Mouse (Mus musculus) gastrocnemius, adult 2 months (tissue): ENCODE data around the gene Spop. TPM values are rescaled to one million over a fixed set of nuclear protein-coding genes. Genes with fewer than 3 reads are reported as not detected.

Experiments used
- DNase-seq: peaks from one replicate; pipeline ENCODE4 v3.0.0; 2022
- H3K27ac ChIP-seq: fragments of 200-600 bp; 2 replicates; pipeline ENCODE4 v1.8.1; 2022; ENCODE audit warnings: mild to moderate bottlenecking
- H3K4me3 ChIP-seq: fragments of 200-600 bp; 2 replicates; pipeline ENCODE4 v1.8.1; 2022; ENCODE audit warnings: mild to moderate bottlenecking, moderate library complexity
- CTCF ChIP-seq: fragments of 200-600 bp; IDR thresholded peaks from 2 replicates; pipeline ENCODE4 v1.8.1; 2022; ENCODE audit warnings: antibody characterized with exemption, mild to moderate bottlenecking, moderate library complexity
- intact Hi-C: fragments of 180-260 bp; cut with DNase I; formaldehyde crosslinking; loops from one replicate; pipeline ENCODE4 v1.15.1; 2025
- total RNA-seq, 2 experiments: library from RNA; stranded (reverse); gene quantifications; 2 replicates each; pipeline ENCODE4 v1.2.3; 2021

Gene Spop
- total RNA-seq, 2 experiments from 2014 or later = 190 to 208 TPM

DNA sequence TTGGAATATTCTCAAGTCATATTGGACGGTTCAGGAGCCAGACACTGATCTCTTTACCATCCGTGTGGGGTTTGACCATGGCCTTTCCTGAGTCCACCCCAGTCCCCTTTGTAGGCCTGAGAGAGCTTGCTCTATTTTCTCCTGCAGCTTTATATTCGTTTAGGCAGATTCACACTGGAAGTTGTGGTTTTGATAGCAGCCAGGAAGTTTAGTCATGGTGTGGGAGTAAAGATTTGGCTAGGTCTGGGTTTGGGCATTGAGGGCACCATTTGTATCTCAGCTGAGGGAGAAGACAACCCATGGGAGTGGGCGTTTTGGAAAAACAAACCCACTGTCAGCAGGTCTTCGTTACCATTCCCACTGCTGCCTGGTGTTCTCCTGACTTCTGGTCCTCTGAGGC, 34.3 kb upstream of the Spop start:
- intact Hi-C loops = no loop called here
- 0 out of 2 replicates have a peak overlapping the region, but pooled peaks have one; percentile 28 for H3K27ac ChIP-seq
- no peak for TF ChIP-seq CTCF
- no peak overlapping the region for H3K4me3 ChIP-seq
- no peak for DNase-seq

DNA sequence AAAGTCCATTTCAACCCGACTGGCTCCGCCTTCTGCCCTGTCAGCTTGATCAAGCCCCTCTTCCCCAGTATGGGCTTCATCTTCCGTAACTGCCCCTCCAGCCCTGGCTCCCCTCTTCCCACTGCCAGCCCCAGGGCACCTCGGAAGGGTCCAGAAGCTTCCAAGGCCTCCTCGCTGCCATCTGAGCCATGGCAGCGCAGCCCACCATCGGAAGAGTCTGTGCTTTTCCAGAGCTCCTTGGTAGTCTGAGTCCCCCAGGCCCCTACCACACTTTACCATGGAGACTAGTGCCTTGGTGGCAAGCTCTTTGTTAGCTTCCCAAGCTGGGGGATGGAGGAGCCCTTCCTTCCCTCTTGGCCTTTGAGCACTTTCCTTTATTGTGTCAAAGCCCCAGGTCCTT, 33.2 kb upstream of the Spop start:
- H3K4me3 ChIP-seq = no peak overlapping the region
- H3K27ac ChIP-seq = 0 out of 2 replicates have a peak overlapping the region, but pooled peaks have one; percentile 3
- no peak for DNase-seq
- intact Hi-C loops = loop anchor here (5.0 to 10.0 kb wide), 3 partner anchors 43 to 276 kb away; partner anchors contain the start of genes Fam117a and Kat7
- TF ChIP-seq CTCF = no peak

DNA sequence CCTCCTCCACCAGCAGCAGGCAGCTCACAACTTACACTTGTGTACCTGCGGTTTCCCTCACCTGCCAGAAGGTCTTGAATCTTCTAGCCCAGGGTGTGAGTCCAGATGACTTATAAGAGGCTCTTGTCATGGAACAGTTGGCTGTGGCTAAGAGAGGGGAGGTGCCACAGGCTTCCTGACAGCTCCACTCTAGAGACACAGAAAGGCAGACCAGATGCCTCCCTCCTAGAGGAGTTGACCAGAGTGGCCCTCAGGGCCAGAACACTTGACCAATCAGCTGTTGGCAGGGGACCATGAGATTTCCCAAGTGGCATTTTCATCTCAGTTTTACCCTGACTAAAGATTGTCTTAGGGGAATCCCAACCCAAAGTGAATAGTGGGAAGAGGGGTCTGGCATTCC, 32.7 kb upstream of the Spop start:
- no peak overlapping the region for H3K4me3 ChIP-seq
- H3K27ac ChIP-seq = peak overlapping the region; percentile 3; the same call in 1 of the 2 replicates
- intact Hi-C loops = loop anchor here (5.0 to 10.0 kb wide), 3 partner anchors 44 to 276 kb away; partner anchors contain the start of genes Fam117a and Kat7
- no peak for DNase-seq
- no peak for TF ChIP-seq CTCF

DNA sequence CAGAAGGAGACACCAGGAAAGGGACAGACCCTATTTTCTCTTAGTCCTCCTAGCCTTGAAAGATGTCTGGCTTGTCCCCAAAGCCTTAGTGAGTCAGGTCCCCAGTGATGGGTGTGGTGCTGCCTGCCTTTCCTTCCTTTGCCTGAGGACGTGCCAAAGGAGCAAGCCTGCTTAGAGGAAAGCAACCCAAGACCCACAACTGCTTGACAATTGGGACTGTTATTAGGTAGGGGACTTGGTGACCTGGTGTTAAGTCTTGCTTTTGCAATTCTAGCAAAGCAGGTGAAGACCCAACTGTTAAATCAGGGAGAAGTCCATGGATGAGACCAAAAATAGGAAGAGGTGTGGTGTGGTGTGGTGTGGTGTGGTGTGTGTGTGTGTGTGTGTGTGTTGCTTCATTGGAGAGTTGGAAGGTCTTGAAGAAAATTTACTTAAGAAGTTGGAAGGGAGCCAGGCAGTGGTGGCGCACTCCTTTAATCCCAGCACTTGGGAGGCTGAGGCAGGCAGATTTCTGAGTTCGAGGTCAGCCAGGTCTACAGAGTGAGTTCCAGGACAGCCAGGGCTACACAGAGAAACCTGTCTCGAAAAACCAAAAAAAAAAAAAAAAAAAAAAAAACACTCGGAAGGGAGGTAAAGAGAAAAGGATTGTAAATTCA, 30.4 kb upstream of the Spop start:
- H3K4me3 ChIP-seq = no peak overlapping the region
- no peak for TF ChIP-seq CTCF
- intact Hi-C loops = loop anchor here (5.0 to 10.0 kb wide), 3 partner anchors 46 to 279 kb away; partner anchors contain the start of genes Fam117a and Kat7
- peak overlapping the region; percentile 100 for H3K27ac ChIP-seq
- DNase-seq = peak; percentile 72

DNA sequence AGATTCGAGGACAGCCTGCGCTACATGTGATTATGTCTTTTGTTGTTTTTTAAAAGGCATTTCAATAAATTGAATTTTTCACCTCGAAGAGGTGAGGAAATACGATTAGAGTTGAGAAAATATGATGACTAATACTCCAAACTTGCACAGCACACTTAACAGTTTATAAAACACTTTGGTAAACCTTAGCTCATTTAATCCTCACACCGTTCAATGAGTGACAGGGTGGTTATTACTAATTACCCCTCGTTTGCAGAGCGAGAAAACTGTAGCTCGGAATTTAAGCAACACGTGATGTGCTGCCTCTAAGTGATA, 29.9 kb upstream of the Spop start:
- Histone ChIP-seq H3K4me3 (peak overlapping the region; percentile 93), H3K27ac (peak overlapping the region; percentile 100)
- intact Hi-C loops = loop anchor here (1.0 to 10.0 kb wide), 5 partner anchors 47 to 279 kb away; partner anchors contain the start of genes Fam117a, Kat7 and Nxph3
- no peak for DNase-seq
- no peak for TF ChIP-seq CTCF

DNA sequence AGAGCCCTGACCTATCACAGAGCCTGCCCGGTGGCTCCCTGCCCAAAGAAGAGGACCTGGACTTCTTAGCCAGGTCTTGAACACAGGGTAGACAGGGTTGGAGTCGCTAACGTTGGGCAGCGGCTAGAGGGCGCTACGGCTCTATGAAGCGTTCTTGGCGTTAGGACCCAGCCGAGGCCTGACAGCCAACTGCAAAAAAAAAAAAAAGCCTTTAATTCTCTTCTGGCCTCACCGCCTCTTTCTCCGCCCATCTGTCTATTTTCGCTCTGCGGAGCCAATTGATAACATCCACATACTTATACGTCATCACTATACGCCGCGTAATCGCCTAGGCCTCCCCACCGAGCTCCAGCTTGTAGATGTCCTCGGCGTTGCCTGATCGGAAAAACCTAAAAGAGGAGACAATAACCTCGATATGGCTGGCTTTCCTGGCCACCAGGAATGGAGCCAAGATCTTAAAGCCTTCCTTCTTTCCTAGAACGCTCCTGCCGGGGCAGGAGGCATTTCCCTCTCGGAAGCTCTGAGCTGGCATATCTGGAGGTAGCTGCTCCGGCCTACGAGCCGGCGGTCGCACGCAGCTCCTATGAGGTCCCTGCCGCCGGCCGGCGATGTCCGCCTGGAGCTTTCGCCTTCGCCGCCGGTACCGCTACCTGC, 29.4 kb upstream of the Spop start, which contains the start of gene Slc35b1:
Slc35b1 (plus strand) TSS at position 374 of the 654 bp plus-strand sequence.
- peak within 1 kb of the TSS; percentile 93 for H3K4me3 ChIP-seq
- intact Hi-C loops = loop anchor here (1.0 to 10.0 kb wide), 5 partner anchors 47 to 280 kb away; partner anchors contain the start of genes Fam117a, Kat7 and Nxph3
- TF ChIP-seq CTCF = peak; percentile 95; the same call in 1 of the 2 replicates

DNA sequence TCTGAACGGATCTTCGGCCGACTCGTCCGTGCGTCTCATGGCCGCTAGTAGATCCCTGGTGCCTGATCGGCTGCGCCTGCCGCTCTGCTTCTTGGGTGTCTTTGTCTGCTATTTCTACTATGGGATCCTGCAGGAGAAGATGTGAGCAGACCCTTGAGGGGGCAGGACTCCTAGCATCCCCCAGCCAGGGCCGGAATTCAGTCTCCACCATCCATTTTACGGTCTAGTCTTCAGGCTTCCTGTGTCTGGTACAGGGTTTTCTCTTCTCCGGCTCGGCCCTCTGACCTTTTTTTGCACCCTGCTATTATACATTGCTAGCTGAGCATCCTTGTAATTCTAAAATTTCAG, 28.9 kb upstream of the Spop start:
- intact Hi-C loops = loop anchor here (1.0 to 10.0 kb wide), 5 partner anchors 48 to 280 kb away; partner anchors contain the start of genes Fam117a, Kat7 and Nxph3

More for the DNA sequence above, 29.4 kb upstream of the Spop start, which contains the start of gene Slc35b1:
- peak within 1 kb of the TSS; percentile 100 for H3K27ac ChIP-seq
- DNase-seq = peak; percentile 93

DNA sequence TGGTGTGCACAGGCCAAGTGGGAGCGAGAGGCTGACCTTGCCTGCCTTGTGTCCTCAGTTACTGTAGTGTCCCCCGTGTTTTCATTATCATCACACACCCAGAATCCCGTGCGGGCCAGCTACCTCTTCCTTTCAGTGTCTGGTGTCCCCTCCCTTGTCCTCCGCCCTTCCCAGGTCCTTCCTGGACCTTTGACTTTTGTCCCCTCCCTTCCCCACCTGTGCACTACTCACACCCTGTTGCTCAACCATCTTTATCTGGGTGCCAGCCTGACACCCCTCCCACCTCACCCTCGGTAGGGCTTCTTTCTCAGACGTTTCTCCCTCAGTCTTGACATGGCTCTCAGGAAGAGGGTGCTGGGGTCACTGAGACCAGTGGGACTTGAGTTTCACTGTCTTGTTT, 26.5 kb upstream of the Spop start:
- DNase-seq = no peak
- no peak overlapping the region for H3K4me3 ChIP-seq
- intact Hi-C loops = loop anchor here (10.0 kb wide), 1 partner anchor 283 kb away; no protein-coding TSS in a partner anchor
- H3K27ac ChIP-seq = no peak overlapping the region
- no peak for TF ChIP-seq CTCF

More for the DNA sequence above, 28.9 kb upstream of the Spop start:
- no peak for TF ChIP-seq CTCF
- peak overlapping the region; percentile 100 for H3K27ac ChIP-seq
- H3K4me3 ChIP-seq = peak overlapping the region; percentile 93
- no peak for DNase-seq

DNA sequence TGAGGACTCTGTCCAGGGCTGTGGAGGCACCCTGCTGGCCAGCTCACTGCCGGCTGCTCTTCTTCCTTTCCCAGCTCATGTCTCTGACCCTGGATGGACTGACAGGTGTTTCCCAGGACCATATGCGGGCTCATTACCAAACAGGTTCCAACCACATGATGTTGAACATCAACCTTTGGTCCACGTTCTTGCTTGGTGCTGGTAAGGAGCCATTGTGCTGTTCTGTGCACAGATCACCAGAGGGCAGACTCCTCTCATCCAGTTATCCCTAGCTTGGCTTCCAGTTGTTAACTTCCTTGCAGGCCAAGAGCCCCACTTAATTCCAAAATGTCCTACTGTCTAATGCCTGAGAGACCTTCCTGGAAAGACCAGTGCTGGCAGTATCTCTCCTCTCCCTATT, 24.9 kb upstream of the Spop start:
- DNase-seq = peak; percentile 33
- H3K27ac ChIP-seq = no peak overlapping the region
- intact Hi-C loops = loop anchor here (10.0 kb wide), 1 partner anchor 284 kb away; no protein-coding TSS in a partner anchor
- peak; percentile 68 for TF ChIP-seq CTCF
- H3K4me3 ChIP-seq = no peak overlapping the region

DNA sequence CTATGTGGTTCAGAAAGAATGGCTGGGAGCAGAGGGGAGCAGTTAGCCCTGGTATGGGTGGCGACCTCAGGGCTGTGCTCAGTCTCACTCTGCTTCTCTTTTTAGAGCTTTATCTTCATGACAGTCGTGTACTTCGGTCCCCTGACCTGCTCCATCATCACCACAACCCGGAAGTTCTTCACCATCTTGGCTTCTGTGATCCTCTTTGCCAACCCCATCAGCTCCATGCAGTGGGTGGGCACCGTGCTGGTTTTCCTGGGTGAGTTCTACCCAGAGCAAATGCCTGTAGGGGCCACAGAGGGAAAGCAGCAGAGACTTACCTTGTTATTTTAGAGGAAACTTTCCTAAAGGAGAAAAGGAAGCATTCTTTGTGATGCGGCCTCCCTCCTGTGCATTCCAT, 23.5 kb upstream of the Spop start:
- DNase-seq = no peak
- intact Hi-C loops = no loop called here
- Histone ChIP-seq H3K4me3 (no peak overlapping the region), H3K27ac (no peak overlapping the region)
- TF ChIP-seq CTCF = no peak

DNA sequence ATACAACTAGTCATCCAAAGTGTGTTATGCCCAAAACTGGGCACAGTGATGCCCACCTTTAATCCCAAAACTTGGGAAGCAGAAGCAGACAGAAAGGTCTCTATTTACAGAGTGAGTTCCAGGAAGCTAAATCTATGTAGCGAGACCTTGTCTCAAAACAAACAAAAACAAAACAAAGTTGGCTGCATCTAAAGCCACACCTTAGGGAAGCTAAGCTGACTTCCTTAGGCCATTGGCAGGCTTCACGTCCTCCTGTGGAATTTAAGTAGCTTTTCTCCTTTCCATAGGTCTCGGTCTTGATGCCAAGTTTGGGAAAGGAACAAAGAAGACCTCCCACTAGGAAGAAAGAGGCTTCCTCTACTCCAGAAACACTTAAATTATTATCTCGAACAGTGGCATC, 22.7 kb upstream of the Spop start:
- peak overlapping the region; percentile 89 for H3K27ac ChIP-seq
- intact Hi-C loops = no loop called here
- TF ChIP-seq CTCF = no peak
- DNase-seq = no peak
- peak overlapping the region; percentile 28; the same call in 1 of the 2 replicates for H3K4me3 ChIP-seq

DNA sequence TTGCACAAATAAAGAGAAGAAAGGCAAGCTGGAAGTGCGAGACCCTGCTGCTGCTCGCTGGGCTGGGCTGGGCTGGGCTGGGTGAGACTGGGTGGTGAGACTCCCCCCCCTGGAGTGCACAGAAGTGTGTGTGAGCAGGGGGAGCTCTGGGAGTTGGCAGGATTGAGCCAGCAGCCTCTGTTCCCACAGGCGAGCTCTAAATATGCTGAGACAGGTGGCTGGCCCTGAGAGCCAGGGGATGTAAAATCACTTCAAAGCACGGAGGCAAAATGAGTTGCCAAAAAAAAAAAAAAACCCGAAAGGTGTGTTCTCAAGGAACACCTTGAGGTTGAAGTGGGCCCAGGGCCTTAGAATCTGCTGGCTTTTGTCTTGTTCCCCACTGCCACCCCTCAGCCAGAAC, 22.1 kb upstream of the Spop start:
- peak overlapping the region; percentile 54 for H3K4me3 ChIP-seq
- DNase-seq = peak; percentile 80
- intact Hi-C loops = no loop called here
- TF ChIP-seq CTCF = no peak
- peak overlapping the region; percentile 89 for H3K27ac ChIP-seq

DNA sequence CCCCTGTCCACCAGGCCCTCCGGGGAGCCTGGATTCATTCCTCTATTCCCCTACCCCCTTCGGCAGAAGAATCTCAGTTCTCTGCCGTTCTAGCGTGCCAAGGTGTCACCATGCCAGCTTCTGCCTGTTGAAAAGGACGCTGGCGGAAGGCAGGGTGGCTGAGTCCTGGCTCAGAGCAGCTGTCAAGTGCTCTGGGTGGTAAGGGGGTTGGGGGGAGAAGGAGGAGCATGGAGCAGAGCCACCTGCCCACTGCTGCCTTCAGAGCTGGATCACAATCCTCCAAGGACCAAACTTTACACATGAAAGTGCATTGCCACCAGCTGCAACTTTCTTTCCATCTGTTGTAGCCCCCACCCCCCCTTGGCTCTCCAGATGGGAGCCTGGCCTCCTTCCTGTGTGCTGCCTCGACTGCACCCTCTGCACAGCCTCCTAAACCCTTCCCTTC, 21.6 kb upstream of the Spop start:
- Histone ChIP-seq H3K4me3 (peak overlapping the region; percentile 54), H3K27ac (peak overlapping the region; percentile 89)
- peak; percentile 86 for DNase-seq
- TF ChIP-seq CTCF = no peak
- intact Hi-C loops = no loop called here
